Mouse (Mus musculus): ENCODE results near the gene Rbms3.

DNA sequence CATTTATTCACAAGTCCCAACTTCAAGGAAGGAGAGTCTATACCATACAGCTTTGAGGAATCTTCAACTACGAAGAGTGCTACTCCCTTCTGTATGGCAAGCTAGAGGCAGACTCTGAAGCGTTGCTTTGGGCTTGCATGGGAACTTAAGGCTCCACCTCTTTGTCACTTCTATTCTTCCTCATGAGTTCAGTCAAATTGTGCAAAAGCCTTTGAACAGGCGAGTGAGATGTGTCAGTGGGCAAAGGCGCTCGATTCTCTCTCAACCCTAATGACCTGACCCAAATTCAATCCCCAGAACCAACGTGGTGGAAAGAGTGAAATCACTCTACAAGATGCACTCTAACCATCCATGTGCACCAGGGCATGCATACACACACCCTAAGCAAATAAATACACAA, 47.1 kb downstream of the Rbms3 start:
- TF ChIP-seq CTCF (IDR thresholded peaks at IDR 0.05) = no peak
- no peak for TF ChIP-seq EP300 (IDR thresholded peaks at IDR 0.05)
